Mouse (Mus musculus): Measurements from ENCODE around the gene Ptprc. TPM values are rescaled to one million over a fixed set of nuclear protein-coding genes. Genes with fewer than 3 reads are reported as not detected.

Gene Ptprc
- total and polyA plus RNA-seq, 2 experiments from 2014 or later: 0.90 to 4.1 TPM

GRCm38 (mm10) chr1:138136373-138136779, 39.1 kb downstream of the Ptprc start:
- ATAC-seq (ENCODE audit: low FRiP score) (peak; percentile 87), DNase-seq (ENCODE audit: low spot score) (peak; percentile 84)
- H3K9ac ChIP-seq (replicated peaks; ENCODE audit: low read length, poor library complexity, severe bottlenecking): peak overlapping the region; percentile 50; the same call in 1 of the 2 replicates
- H3K9me3 ChIP-seq (ENCODE audit: low read length): no peaks in the 10 kb centered on the region
- peak overlapping the region; percentile 32 for H3K4me3 ChIP-seq (ENCODE audit: low read depth, low read length)
- 6% methylated on average over 17 of the region's 17 CpGs for WGBS
- TF ChIP-seq CTCF (IDR thresholded peaks at IDR 0.05): peak; percentile 49
- H3K4me2 ChIP-seq (ENCODE audit: low read depth, low read length, poor library complexity, severe bottlenecking): peak overlapping the region; percentile 56
- no peaks in the 10 kb centered on the region for H3K36me3 ChIP-seq (ENCODE audit: insufficient read depth, low read length)
- no peaks in the 10 kb centered on the region for H3K27me3 ChIP-seq (ENCODE audit: insufficient read depth, low read length)
- H3K4me1 ChIP-seq (ENCODE audit: insufficient read depth, low read length): no peaks in the 10 kb centered on the region
- H3K27ac ChIP-seq (ENCODE audit: low read depth, low read length): peak overlapping the region; percentile 80

- Histone ChIP-seq H3K4me2 (ENCODE audit: low read depth, low read length, poor library complexity, severe bottlenecking) (peak overlapping the region; percentile 56), H3K4me1 (ENCODE audit: insufficient read depth, low read length) (no peaks in the 10 kb centered on the region), H3K27me3 (ENCODE audit: insufficient read depth, low read length) (no peaks in the 10 kb centered on the region), H3K36me3 (ENCODE audit: insufficient read depth, low read length) (no peaks in the 10 kb centered on the region), H3K27ac (ENCODE audit: low read depth, low read length) (peak overlapping the region; percentile 80), H3K9me3 (ENCODE audit: low read length) (no peaks in the 10 kb centered on the region), H3K4me3 (ENCODE audit: low read depth, low read length) (peak overlapping the region; percentile 32), H3K9ac (replicated peaks; ENCODE audit: low read length, poor library complexity, severe bottlenecking) (peak overlapping the region; percentile 50; the same call in 1 of the 2 replicates)
- no peak for ATAC-seq (ENCODE audit: low FRiP score)
- TF ChIP-seq CTCF (IDR thresholded peaks at IDR 0.05): no peak
- DNase-seq (ENCODE audit: low spot score): no peak
- 42% methylated on average over 9 of the region's 9 CpGs for WGBS
Observed at GRCm38 (mm10) chr1:138135637-138136372, 39.7 kb downstream of the Ptprc start.

GRCm38 (mm10) chr1:138135117-138135516, 40.4 kb downstream of the Ptprc start:
- no peaks in the 10 kb centered on the region for H3K9me3 ChIP-seq (ENCODE audit: low read length)
- no peak overlapping the region for H3K4me2 ChIP-seq (ENCODE audit: low read depth, low read length, poor library complexity, severe bottlenecking)
- no peak overlapping the region for H3K4me3 ChIP-seq (ENCODE audit: low read depth, low read length)
- no peak overlapping the region for H3K9ac ChIP-seq (replicated peaks; ENCODE audit: low read length, poor library complexity, severe bottlenecking)
- H3K27me3 ChIP-seq (ENCODE audit: insufficient read depth, low read length): no peaks in the 10 kb centered on the region
- DNase-seq (ENCODE audit: low spot score): no peak
- ATAC-seq (ENCODE audit: low FRiP score): no peak
- no peaks in the 10 kb centered on the region for H3K4me1 ChIP-seq (ENCODE audit: insufficient read depth, low read length)
- no peak overlapping the region for H3K27ac ChIP-seq (ENCODE audit: low read depth, low read length)
- no peak for TF ChIP-seq CTCF (IDR thresholded peaks at IDR 0.05)
- H3K36me3 ChIP-seq (ENCODE audit: insufficient read depth, low read length): no peaks in the 10 kb centered on the region

- no peak for TF ChIP-seq CTCF (IDR thresholded peaks at IDR 0.05)
- Histone ChIP-seq H3K9ac (replicated peaks; ENCODE audit: low read length, poor library complexity, severe bottlenecking) (no peak overlapping the region), H3K4me3 (ENCODE audit: low read depth, low read length) (no peak overlapping the region), H3K27me3 (ENCODE audit: insufficient read depth, low read length) (no peaks in the 10 kb centered on the region), H3K27ac (ENCODE audit: low read depth, low read length) (no peak overlapping the region), H3K9me3 (ENCODE audit: low read length) (no peaks in the 10 kb centered on the region), H3K4me1 (ENCODE audit: insufficient read depth, low read length) (no peaks in the 10 kb centered on the region), H3K36me3 (ENCODE audit: insufficient read depth, low read length) (no peaks in the 10 kb centered on the region), H3K4me2 (ENCODE audit: low read depth, low read length, poor library complexity, severe bottlenecking) (no peak overlapping the region)
- DNase-seq (ENCODE audit: low spot score): no peak
- 87% methylated on average over 6 of the region's 6 CpGs for WGBS
- no peak for ATAC-seq (ENCODE audit: low FRiP score)
Observed at GRCm38 (mm10) chr1:138134324-138134723, 41.2 kb downstream of the Ptprc start.

GRCm38 (mm10) chr1:138131739-138132138, 43.8 kb downstream of the Ptprc start:
- H3K4me2 ChIP-seq (ENCODE audit: low read depth, low read length, poor library complexity, severe bottlenecking): no peak overlapping the region
- H3K4me3 ChIP-seq (ENCODE audit: low read depth, low read length): no peak overlapping the region
- H3K36me3 ChIP-seq (ENCODE audit: insufficient read depth, low read length): no peaks in the 10 kb centered on the region
- no peaks in the 10 kb centered on the region for H3K9me3 ChIP-seq (ENCODE audit: low read length)
- H3K27me3 ChIP-seq (ENCODE audit: insufficient read depth, low read length): no peaks in the 10 kb centered on the region
- H3K27ac ChIP-seq (ENCODE audit: low read depth, low read length): no peak overlapping the region
- 65% methylated on average over 2 of the region's 2 CpGs for WGBS
- H3K4me1 ChIP-seq (ENCODE audit: insufficient read depth, low read length): no peaks in the 10 kb centered on the region
- no peak for TF ChIP-seq CTCF (IDR thresholded peaks at IDR 0.05)
- DNase-seq (ENCODE audit: low spot score) (no peak), ATAC-seq (ENCODE audit: low FRiP score) (no peak)
- H3K9ac ChIP-seq (replicated peaks; ENCODE audit: low read length, poor library complexity, severe bottlenecking): no peak overlapping the region

GRCm38 (mm10) chr1:138130145-138130544, 45.4 kb downstream of the Ptprc start:
- Histone ChIP-seq H3K9ac (replicated peaks; ENCODE audit: low read length, poor library complexity, severe bottlenecking) (no peak overlapping the region), H3K27ac (ENCODE audit: low read depth, low read length) (no peak overlapping the region), H3K9me3 (ENCODE audit: low read length) (no peaks in the 10 kb centered on the region), H3K4me1 (ENCODE audit: insufficient read depth, low read length) (no peaks in the 10 kb centered on the region), H3K4me2 (ENCODE audit: low read depth, low read length, poor library complexity, severe bottlenecking) (no peak overlapping the region), H3K27me3 (ENCODE audit: insufficient read depth, low read length) (no peaks in the 10 kb centered on the region), H3K36me3 (ENCODE audit: insufficient read depth, low read length) (no peaks in the 10 kb centered on the region), H3K4me3 (ENCODE audit: low read depth, low read length) (no peak overlapping the region)
- DNase-seq (ENCODE audit: low spot score): peak; percentile 63
- ATAC-seq (ENCODE audit: low FRiP score): 0 out of 2 replicates have a peak, but pooled peaks have one; percentile 34
- 25% methylated on average over 4 of the region's 4 CpGs for WGBS
- peak; percentile 77 for TF ChIP-seq CTCF (IDR thresholded peaks at IDR 0.05)

All from midbrain, postnatal 0 days (tissue).